Comparison of ENCODE assay signal across 8 mouse cellular contexts in genomic region chr13:55446483-55447105, GRCm38 (mm10). TPM values are rescaled to one million over a fixed set of nuclear protein-coding genes. Genes with fewer than 3 reads are reported as not detected.
DNase-seq lines count a peak whose midpoint lies in the region; ATAC-seq and TF ChIP-seq lines count a peak whose summit lies in the region.

No protein-coding gene starts in this region.

- H3K4me3 ChIP-seq in heart, embryonic 10.5 days: peak overlapping the region; percentile 85
- H3K4me3 ChIP-seq in MEL (ENCODE audit: control insufficient read depth in 1 of 2, insufficient read depth in 1 of 2, low read depth in 2 of 2, low read length in 2 of 2): peak overlapping the region; percentile 80 to 83
- peak overlapping the region; percentile 90 for H3K4me3 ChIP-seq in hindbrain, embryonic 10.5 days
- peak overlapping the region; percentile 73 for H3K4me3 ChIP-seq in midbrain, embryonic 11.5 days (ENCODE audit: low read depth, low read length)

- peaks cover 32% of the 10 kb centered on the region for H3K79me2 ChIP-seq in MEL (ENCODE audit: control insufficient read depth, insufficient read depth, low read length, poor library complexity)

- no peak for DNase-seq in heart, embryonic 10.5 days (ENCODE audit: low spot score)
- no peak for DNase-seq in heart, adult 18-20 months
- DNase-seq in MEL (ENCODE audit: low read depth, low spot score): peak; percentile 76
- DNase-seq in hindbrain, embryonic 10.5 days (ENCODE audit: low spot score): no peak
- DNase-seq in midbrain, embryonic 11.5 days (ENCODE audit: low spot score, missing footprints): peak; percentile 82
- DNase-seq in MN1 (ENCODE audit: low spot score): no peak
- no peak for DNase-seq in left cerebral cortex, postnatal 10 days (ENCODE audit: extremely low spot score in 1 of 2, low spot score in 2 of 2)
- DNase-seq in urinary bladder, adult 2 months (ENCODE audit: low spot score): no peak

- TF ChIP-seq RAD21 in MEL (IDR thresholded peaks at IDR 0.05; ENCODE audit: low read depth, low read length): no peak

- peaks cover 27% of the 10 kb centered on the region for H3K36me3 ChIP-seq in heart, embryonic 10.5 days
- H3K36me3 ChIP-seq in MEL (ENCODE audit: control insufficient read depth in 1 of 2, insufficient read depth in 2 of 2, low read length in 2 of 2): peaks cover 2 to 18% of the 10 kb centered on the region in 2 experiments
- peaks cover 39% of the 10 kb centered on the region for H3K36me3 ChIP-seq in hindbrain, embryonic 10.5 days
- peaks cover 12% of the 10 kb centered on the region for H3K36me3 ChIP-seq in midbrain, embryonic 11.5 days (ENCODE audit: control insufficient read depth, insufficient read depth, low read length)

- H3K9me3 ChIP-seq in heart, embryonic 10.5 days: no peaks in the 10 kb centered on the region
- H3K9me3 ChIP-seq in MEL (replicated peaks; ENCODE audit: insufficient read depth, low read length): no peaks in the 10 kb centered on the region
- H3K9me3 ChIP-seq in hindbrain, embryonic 10.5 days: no peaks in the 10 kb centered on the region
- no peaks in the 10 kb centered on the region for H3K9me3 ChIP-seq in midbrain, embryonic 11.5 days (ENCODE audit: control insufficient read depth, low read length)

- H3K27ac ChIP-seq in heart, embryonic 10.5 days: no peak overlapping the region
- H3K27ac ChIP-seq in MEL (ENCODE audit: control insufficient read depth, low read depth, low read length): peak overlapping the region; percentile 85
- peak overlapping the region; percentile 17; the same call in 1 of the 2 replicates for H3K27ac ChIP-seq in hindbrain, embryonic 10.5 days
- no peak overlapping the region for H3K27ac ChIP-seq in midbrain, embryonic 11.5 days (ENCODE audit: low read depth, low read length)

- H3K9ac ChIP-seq in MEL (ENCODE audit: control insufficient read depth, low read depth, low read length, poor library complexity, severe bottlenecking): peak overlapping the region; percentile 94
- peak overlapping the region; percentile 94 for H3K9ac ChIP-seq in midbrain, embryonic 11.5 days (ENCODE audit: low read length)

- H3K4me2 ChIP-seq in midbrain, embryonic 11.5 days: peak overlapping the region; percentile 84

- no peak for ATAC-seq in midbrain, embryonic 11.5 days (ENCODE audit: low FRiP score)

- 57% methylated on average over 6 of the region's 6 CpGs for WGBS in heart, embryonic 10.5 days
- 82% methylated on average over 6 of the region's 6 CpGs for WGBS in hindbrain, embryonic 10.5 days
- WGBS in midbrain, embryonic 11.5 days: 84% methylated on average over 6 of the region's 6 CpGs

- intact Hi-C loops in left cerebral cortex, postnatal 10 days (cut with DNase I): no loop called here

- no peak for TF ChIP-seq CTCF in MEL (IDR thresholded peaks at IDR 0.05 in 2 of 3, conservative IDR thresholded peaks at IDR 0.05 in 1 of 3; ENCODE audit: control insufficient read depth in 1 of 3, insufficient read depth in 1 of 3, low read depth in 2 of 3, low read length in 3 of 3, poor library complexity in 1 of 3, severe bottlenecking in 1 of 3)

- TF ChIP-seq POLR2A in MEL (IDR thresholded peaks at IDR 0.05; ENCODE audit: control insufficient read depth in 1 of 2, insufficient read depth in 1 of 2, low read depth in 1 of 2, low read length in 2 of 2, poor library complexity in 1 of 2): peak in 1 of 2 experiments; percentile 79; a peak in 2 of 4 replicates

- H3K27me3 ChIP-seq in heart, embryonic 10.5 days (ENCODE audit: insufficient read depth, poor library complexity, severe bottlenecking): no peaks in the 10 kb centered on the region
- no peaks in the 10 kb centered on the region for H3K27me3 ChIP-seq in MEL (ENCODE audit: control insufficient read depth in 1 of 2, insufficient read depth in 2 of 2, low read length in 2 of 2)
- no peaks in the 10 kb centered on the region for H3K27me3 ChIP-seq in hindbrain, embryonic 10.5 days (ENCODE audit: insufficient read depth, poor library complexity, severe bottlenecking)
- no peaks in the 10 kb centered on the region for H3K27me3 ChIP-seq in midbrain, embryonic 11.5 days (ENCODE audit: control insufficient read depth, insufficient read depth, low read length)

- TF ChIP-seq EP300 in MEL (IDR thresholded peaks at IDR 0.05; ENCODE audit: low read depth in 1 of 2, low read length in 2 of 2): peak; percentile 79 to 80

- H3K4me1 ChIP-seq in heart, embryonic 10.5 days: peaks cover 29% of the 10 kb centered on the region
- H3K4me1 ChIP-seq in MEL (ENCODE audit: control insufficient read depth in 1 of 2, insufficient read depth in 2 of 2, low read length in 2 of 2): peaks cover 7 to 31% of the 10 kb centered on the region in 2 experiments
- H3K4me1 ChIP-seq in hindbrain, embryonic 10.5 days (replicated peaks): peaks cover 44% of the 10 kb centered on the region
- H3K4me1 ChIP-seq in midbrain, embryonic 11.5 days (ENCODE audit: control insufficient read depth, insufficient read depth, low read length): peaks cover 18% of the 10 kb centered on the region

TF ChIP-seq in MEL, 35 proteins besides CTCF, POLR2A, EP300 and RAD21 (continues in another document):
- peak; percentile 43; the same call in 1 of the 2 replicates for TF ChIP-seq HCFC1 (IDR thresholded peaks at IDR 0.05; ENCODE audit: low read depth, low read length)
- TF ChIP-seq MYB (IDR thresholded peaks at IDR 0.05; ENCODE audit: low read depth, low read length): no peak
- TF ChIP-seq CHD1 (IDR thresholded peaks at IDR 0.05; ENCODE audit: low read depth, low read length): no peak
- TF ChIP-seq GATA1 (IDR thresholded peaks at IDR 0.05; ENCODE audit: low read depth, low read length): peak; percentile 92
- TF ChIP-seq CHD2 (IDR thresholded peaks at IDR 0.05; ENCODE audit: low read length): no peak
- peak; percentile 77 for TF ChIP-seq SIN3A (IDR thresholded peaks at IDR 0.05; ENCODE audit: low read length)
- no peak for TF ChIP-seq USF2 (IDR thresholded peaks at IDR 0.05; ENCODE audit: borderline replicate concordance in 1 of 2, insufficient read depth in 1 of 2, low read depth in 1 of 2, low read length in 2 of 2)

RNA-seq across cellular contexts. Expression of gene Grk6, which starts 1.7 kb away (rescaled TPM):
- polyA plus RNA-seq in heart, embryonic 10.5 days (2016; fragmentation: Nextera tagmentation; extraction: Ambion mirVana): 29.5 and 44.2 TPM in 2 replicates
- 10 to 100 TPM; 13.9 to 17.1 TPM for total RNA-seq in heart, adult 18-20 months (2021)
- total RNA-seq in MEL (2012; rRNA removed): 75.9 and 83.2 TPM in 2 replicates
- 10 to 100 TPM in 1 of 2 experiments, not detected in 1; 96.7 TPM for polyA plus RNA-seq in MEL (2012; ENCODE audit: insufficient read depth in 1 of 2, insufficient read length in 2 of 2, low read depth in 1 of 2, low replicate concordance in 2 of 2, missing spikeins in 1 of 2)
- 51.5 and 52.3 TPM in 2 replicates for polyA plus RNA-seq in hindbrain, embryonic 10.5 days (2016; fragmentation: Nextera tagmentation; extraction: Ambion mirVana)
- polyA plus RNA-seq in midbrain, embryonic 11.5 days (2014; fragmentation: Nextera tagmentation; extraction: Ambion mirVana): 42.0 and 52.3 TPM in 2 replicates
- total RNA-seq in left cerebral cortex, postnatal 10 days (2021): 10 to 100 TPM; 70.6 to 73.0 TPM
- polyA plus RNA-seq in urinary bladder, adult 2 months (2012; rRNA removed): 37.4 and 42.4 TPM in 2 replicates

RNA-seq across cellular contexts. Expression of gene Prr7, which starts 17.5 kb away (rescaled TPM):
- 0.17 and 0.21 TPM in 2 replicates for polyA plus RNA-seq in heart, embryonic 10.5 days (2016; fragmentation: Nextera tagmentation; extraction: Ambion mirVana)
- total RNA-seq in heart, adult 18-20 months (2021): under 1 TPM; 0.45 to 0.82 TPM
- total RNA-seq in MEL (2012; rRNA removed): 2.4 and 2.7 TPM in 2 replicates
- 1 to 10 TPM in 1 of 2 experiments, not detected in 1; 8.7 TPM for polyA plus RNA-seq in MEL (2012; ENCODE audit: insufficient read depth in 1 of 2, insufficient read length in 2 of 2, low read depth in 1 of 2, low replicate concordance in 2 of 2, missing spikeins in 1 of 2)
- polyA plus RNA-seq in hindbrain, embryonic 10.5 days (2016; fragmentation: Nextera tagmentation; extraction: Ambion mirVana): 0.69 and 1.0 TPM in 2 replicates
- polyA plus RNA-seq in midbrain, embryonic 11.5 days (2014; fragmentation: Nextera tagmentation; extraction: Ambion mirVana): 2.8 and 3.0 TPM in 2 replicates
- 100 to 1,000 TPM in 1 of 2 experiments, 10 to 100 TPM in 1; 91.9 to 103 TPM for total RNA-seq in left cerebral cortex, postnatal 10 days (2021)
- polyA plus RNA-seq in urinary bladder, adult 2 months (2012; rRNA removed): 3.5 and 3.8 TPM in 2 replicates

RNA-seq across cellular contexts. Expression of gene F12, which starts 20.0 kb away (rescaled TPM):
- 0.21 and 8.5 TPM in 2 replicates for polyA plus RNA-seq in heart, embryonic 10.5 days (2016; fragmentation: Nextera tagmentation; extraction: Ambion mirVana)
- total RNA-seq in heart, adult 18-20 months (2021): not detected
- not detected in 2 replicates for total RNA-seq in MEL (2012; rRNA removed)
- not detected for polyA plus RNA-seq in MEL (2012; ENCODE audit: insufficient read depth in 1 of 2, insufficient read length in 2 of 2, low read depth in 1 of 2, low replicate concordance in 2 of 2, missing spikeins in 1 of 2)
- polyA plus RNA-seq in hindbrain, embryonic 10.5 days (2016; fragmentation: Nextera tagmentation; extraction: Ambion mirVana): 0.07 and 0.25 TPM in 2 replicates
- polyA plus RNA-seq in midbrain, embryonic 11.5 days (2014; fragmentation: Nextera tagmentation; extraction: Ambion mirVana): 0.14 TPM in 1 of 2 replicates, not detected in the other
- total RNA-seq in left cerebral cortex, postnatal 10 days (2021): under 1 TPM; 0.58 to 0.87 TPM
- 0.06 and 0.07 TPM in 2 replicates for polyA plus RNA-seq in urinary bladder, adult 2 months (2012; rRNA removed)

RNA-seq across cellular contexts. Expression of gene Pfn3, which starts 31.6 kb away (rescaled TPM):
- not detected in 2 replicates for polyA plus RNA-seq in heart, embryonic 10.5 days (2016; fragmentation: Nextera tagmentation; extraction: Ambion mirVana)
- not detected for total RNA-seq in heart, adult 18-20 months (2021)
- total RNA-seq in MEL (2012; rRNA removed): not detected in 2 replicates
- not detected for polyA plus RNA-seq in MEL (2012; ENCODE audit: insufficient read depth in 1 of 2, insufficient read length in 2 of 2, low read depth in 1 of 2, low replicate concordance in 2 of 2, missing spikeins in 1 of 2)
- polyA plus RNA-seq in hindbrain, embryonic 10.5 days (2016; fragmentation: Nextera tagmentation; extraction: Ambion mirVana): not detected in 2 replicates
- not detected in 2 replicates for polyA plus RNA-seq in midbrain, embryonic 11.5 days (2014; fragmentation: Nextera tagmentation; extraction: Ambion mirVana)
- total RNA-seq in left cerebral cortex, postnatal 10 days (2021): under 1 TPM; 0.71 to 0.73 TPM
- polyA plus RNA-seq in urinary bladder, adult 2 months (2012; rRNA removed): not detected in 2 replicates

RNA-seq across cellular contexts. Expression of gene Dbn1, which starts 41.3 kb away (rescaled TPM):
- 101 and 166 TPM in 2 replicates for polyA plus RNA-seq in heart, embryonic 10.5 days (2016; fragmentation: Nextera tagmentation; extraction: Ambion mirVana)
- 1 to 10 TPM; 5.7 to 6.4 TPM for total RNA-seq in heart, adult 18-20 months (2021)
- 0.04 and 0.10 TPM in 2 replicates for total RNA-seq in MEL (2012; rRNA removed)
- under 1 TPM in 1 of 2 experiments, not detected in 1; 0.53 TPM for polyA plus RNA-seq in MEL (2012; ENCODE audit: insufficient read depth in 1 of 2, insufficient read length in 2 of 2, low read depth in 1 of 2, low replicate concordance in 2 of 2, missing spikeins in 1 of 2)
- 420 and 518 TPM in 2 replicates for polyA plus RNA-seq in hindbrain, embryonic 10.5 days (2016; fragmentation: Nextera tagmentation; extraction: Ambion mirVana)
- polyA plus RNA-seq in midbrain, embryonic 11.5 days (2014; fragmentation: Nextera tagmentation; extraction: Ambion mirVana): 292 and 294 TPM in 2 replicates
- total RNA-seq in left cerebral cortex, postnatal 10 days (2021): 100 to 1,000 TPM; 350 to 366 TPM
- 43.0 and 45.3 TPM in 2 replicates for polyA plus RNA-seq in urinary bladder, adult 2 months (2012; rRNA removed)

Comparison
In these comparisons a context has a peak if more than half of its experiments do, and no peak if none do; other contexts are left out.
1. DNase-seq: peak in MEL (single experiment) and midbrain, embryonic 11.5 days (single experiment); none in heart, embryonic 10.5 days (single experiment), heart, adult 18-20 months (0 of 2), hindbrain, embryonic 10.5 days (single experiment), MN1 (single experiment), left cerebral cortex, postnatal 10 days (0 of 2) and urinary bladder, adult 2 months (single experiment).
2. H3K27ac ChIP-seq: peak in MEL (single experiment) and hindbrain, embryonic 10.5 days (single experiment); none in heart, embryonic 10.5 days (single experiment) and midbrain, embryonic 11.5 days (single experiment).
3. Peak in every context shown above with its lines, with median percentiles within 50 percentile points of each other: H3K4me3 ChIP-seq.